Mouse (Mus musculus) kidney, embryonic 15.5 days (tissue): ENCODE data around the gene Htr2c. TPM values are rescaled to one million over a fixed set of nuclear protein-coding genes. Genes with fewer than 3 reads are reported as not detected.

Source experiments
- ATAC-seq: fragments of 200-750 bp; cut with Nextera tagmentation; replicated peaks from 2 replicates; pipeline ENCODE4 v1.8.0; 2017; ENCODE audit warnings: moderate TSS enrichment; ENCODE audit not compliant: low FRiP score
- H3K27ac ChIP-seq: fragments of 300-500 bp; sonication (generic); 2 replicates; pipeline ENCODE4 v1.5.1; 2015; ENCODE audit warnings: mild to moderate bottlenecking, inconsistent platforms
- H3K27me3 ChIP-seq: fragments of 300-500 bp; sonication (generic); 2 replicates; pipeline ENCODE4 v1.6.1; 2015; ENCODE audit warnings: inconsistent platforms
- H3K36me3 ChIP-seq: fragments of 300-500 bp; sonication (generic); 2 replicates; pipeline ENCODE4 v1.6.1; 2015; ENCODE audit warnings: inconsistent platforms
- H3K4me1 ChIP-seq: fragments of 300-500 bp; sonication (generic); 2 replicates; pipeline ENCODE4 v1.6.1; 2015; ENCODE audit warnings: inconsistent platforms
- H3K4me2 ChIP-seq: fragments of 300-500 bp; sonication (generic); 2 replicates; pipeline ENCODE4 v1.6.1; 2015; ENCODE audit warnings: moderate library complexity, mild to moderate bottlenecking, inconsistent platforms
- H3K4me3 ChIP-seq: fragments of 300-500 bp; sonication (generic); replicated peaks from 2 replicates; pipeline ENCODE4 v1.5.1; 2015; ENCODE audit warnings: mild to moderate bottlenecking, inconsistent platforms
- H3K9ac ChIP-seq: fragments of 300-500 bp; sonication (generic); 2 replicates; pipeline ENCODE4 v1.6.1; 2015; ENCODE audit warnings: mild to moderate bottlenecking, inconsistent platforms
- H3K9me3 ChIP-seq: fragments of 300-500 bp; sonication (generic); replicated peaks from 2 replicates; pipeline ENCODE4 v1.6.1; 2016; ENCODE audit warnings: inconsistent platforms
- WGBS: fragments of 180-500 bp; shearing (Covaris S2); methylation state at CpG from one replicate; pipeline ENCODE4 v1.1.7; 2015; ENCODE audit warnings: mixed read lengths; 5-methylcytosine and 5-hydroxymethylcytosine counted together
- microRNA counts: library from miRNA; unstranded; fragments of <30 nt; microRNA quantifications from one replicate; lab custom pipeline; 2016
- microRNA-seq: library from miRNA; unstranded; fragments of <30 nt; microRNA quantifications from one replicate; pipeline ENCODE4, GENCODE M21; 2016
- polyA plus RNA-seq: library from polyadenylated mRNA; unstranded; fragments of >200 nt; fragmentation: Nextera tagmentation; extraction: Ambion mirVana; gene quantifications from 2 replicates; pipeline ENCODE4 v1.2.1, GENCODE M21; 2015

The Htr2c gene
- polyA plus RNA-seq, 1 experiment from 2014 or later, result 0.13 TPM

DNA sequence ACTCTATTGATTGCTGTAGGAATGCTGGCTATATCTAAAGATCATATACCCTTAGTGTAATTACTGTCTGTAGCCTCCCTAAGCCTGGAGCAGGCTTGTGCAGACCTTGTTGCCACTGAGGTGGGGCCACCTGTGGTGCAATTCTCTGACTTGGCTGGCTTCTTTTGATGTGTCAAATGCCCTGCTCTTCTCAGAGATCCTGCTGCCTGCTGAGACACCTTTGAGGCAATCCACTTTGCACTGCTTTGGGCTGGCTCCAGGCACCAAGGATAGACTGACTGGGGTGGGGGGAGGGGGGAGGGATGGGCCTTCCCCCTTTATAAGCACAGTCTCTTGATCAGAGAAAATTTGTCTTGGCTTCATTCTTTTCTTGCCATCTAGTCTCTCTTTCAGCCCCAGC is 252.9 kb downstream of the Htr2c start:
- Histone ChIP-seq H3K4me2 (no peak overlapping the region), H3K9me3 (no peaks in the 10 kb centered on the region), H3K36me3 (no peaks in the 10 kb centered on the region), H3K27ac (no peak overlapping the region), H3K4me3 (no peak overlapping the region), H3K4me1 (no peaks in the 10 kb centered on the region), H3K9ac (no peak overlapping the region), H3K27me3 (no peaks in the 10 kb centered on the region)
- no peak for ATAC-seq

DNA sequence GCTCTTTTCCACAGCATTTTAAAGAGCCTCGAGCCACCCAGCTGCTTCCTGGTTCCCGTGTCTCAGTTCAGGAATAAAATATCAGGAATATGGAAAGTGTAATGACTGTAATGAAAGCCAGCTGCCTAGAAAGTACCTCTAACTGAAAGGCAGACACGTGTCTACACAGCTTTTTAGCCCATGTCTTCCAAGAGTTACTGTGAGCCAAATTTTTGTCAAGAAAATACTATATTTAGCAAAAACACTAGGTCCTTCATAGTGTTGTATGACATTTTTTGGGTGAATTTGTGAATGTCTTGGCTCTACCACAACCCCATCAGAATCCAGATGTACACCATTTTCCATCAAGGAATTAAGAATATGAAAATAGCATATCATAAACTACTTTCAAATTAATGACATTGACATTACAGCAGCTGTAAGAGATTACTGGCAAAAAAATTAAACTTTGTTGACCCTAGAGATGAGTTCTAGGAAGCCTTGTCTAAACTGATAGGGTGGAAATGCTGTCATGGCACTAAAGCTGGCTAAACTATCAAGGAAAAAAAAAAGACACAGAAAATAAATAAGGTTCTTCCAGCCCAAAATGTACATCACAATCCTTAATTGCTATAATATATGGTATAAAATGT is 255.2 kb downstream of the Htr2c start:
- no peak overlapping the region for H3K4me3 ChIP-seq
- H3K4me1 ChIP-seq, result no peaks in the 10 kb centered on the region
- no peak overlapping the region for H3K9ac ChIP-seq
- no peaks in the 10 kb centered on the region for H3K9me3 ChIP-seq
- WGBS, result 73% methylated on average over 3 of the region's 3 CpGs
- no peaks in the 10 kb centered on the region for H3K36me3 ChIP-seq
- no peaks in the 10 kb centered on the region for H3K27me3 ChIP-seq
- ATAC-seq, result no peak
- H3K4me2 ChIP-seq, result no peak overlapping the region
- H3K27ac ChIP-seq, result no peak overlapping the region

DNA sequence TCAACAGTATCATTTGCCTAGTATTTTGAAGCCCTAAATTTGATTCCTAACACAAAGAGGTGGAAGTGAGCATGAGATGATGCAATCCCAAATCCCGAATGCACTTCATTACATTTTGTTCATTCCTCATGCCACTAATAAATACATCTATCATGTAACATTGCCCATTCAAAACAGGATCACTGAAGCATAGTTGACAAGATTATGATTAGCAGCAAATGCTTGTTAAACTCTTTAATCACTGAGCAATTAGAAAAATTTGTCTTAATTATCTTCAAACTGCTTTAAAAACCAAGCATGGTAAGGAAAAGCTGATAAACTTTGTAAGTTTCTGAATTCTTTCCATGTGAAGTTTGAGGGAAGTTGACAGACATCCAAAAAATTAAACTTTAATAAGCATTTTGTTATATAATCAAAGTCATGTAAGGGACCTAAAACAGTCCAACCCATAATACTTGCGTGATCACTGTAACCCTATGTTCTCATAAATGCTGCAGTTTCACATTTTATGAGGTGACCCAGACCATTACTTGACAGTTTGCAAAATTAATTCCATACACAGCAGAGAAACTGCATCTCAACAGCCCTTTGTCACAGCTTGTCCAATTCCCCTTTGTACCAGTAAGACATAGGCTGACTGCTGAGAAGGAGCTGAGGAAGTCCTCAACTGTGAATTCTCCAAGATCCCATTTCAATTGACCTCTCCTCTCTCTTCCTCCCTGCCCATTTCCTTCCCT is 276.7 kb downstream of the Htr2c start:
- no peaks in the 10 kb centered on the region for H3K9me3 ChIP-seq
- WGBS, result 77% methylated on average over 2 of the region's 2 CpGs
- no peak overlapping the region for H3K27ac ChIP-seq
- no peak overlapping the region for H3K4me2 ChIP-seq
- no peak for ATAC-seq
- H3K27me3 ChIP-seq, result no peaks in the 10 kb centered on the region
- H3K4me3 ChIP-seq, result no peak overlapping the region
- H3K36me3 ChIP-seq, result no peaks in the 10 kb centered on the region
- H3K4me1 ChIP-seq, result no peaks in the 10 kb centered on the region
- H3K9ac ChIP-seq, result no peak overlapping the region

MicroRNAs within 50 kb of the gene (microRNA counts, 519-probe panel; counts per million panel counts)
- microRNA mmu-miR-448 (lab: Ali Mortazavi, UCI), result 2,651 counts per million, percentile 59 among the panel's probes with 10 or more counts
- microRNA mmu-miR-764-3p (lab: Ali Mortazavi, UCI), result 2,195 counts per million, percentile 23 among the panel's probes with 10 or more counts
- 2,543 counts per million, percentile 48 among the panel's probes with 10 or more counts for microRNA mmu-miR-764-5p (lab: Ali Mortazavi, UCI)

Small RNA genes within 50 kb of the gene (microRNA-seq; reads per million reads assigned to microRNA genes)
- gene Gm22650, result not detected
- not detected for gene Gm24627
- gene Mir1264, result 3.4 reads per million, percentile 17 among the genes with 10 or more reads in this experiment
- gene Mir1298, result 15.0 reads per million, percentile 35 among the genes with 10 or more reads in this experiment
- gene Mir1912, result not detected
- 2.2 reads per million, percentile 11 among the genes with 10 or more reads in this experiment for gene Mir448
- gene Mir764, result not detected
